Mouse (Mus musculus): ENCODE measurements around the gene Padi2. TPM values are rescaled to one million over a fixed set of nuclear protein-coding genes. Genes with fewer than 3 reads are reported as not detected.

Gene Padi2
- polyA plus RNA-seq, 1 experiment from 2014 or later: 3.8 TPM

DNA sequence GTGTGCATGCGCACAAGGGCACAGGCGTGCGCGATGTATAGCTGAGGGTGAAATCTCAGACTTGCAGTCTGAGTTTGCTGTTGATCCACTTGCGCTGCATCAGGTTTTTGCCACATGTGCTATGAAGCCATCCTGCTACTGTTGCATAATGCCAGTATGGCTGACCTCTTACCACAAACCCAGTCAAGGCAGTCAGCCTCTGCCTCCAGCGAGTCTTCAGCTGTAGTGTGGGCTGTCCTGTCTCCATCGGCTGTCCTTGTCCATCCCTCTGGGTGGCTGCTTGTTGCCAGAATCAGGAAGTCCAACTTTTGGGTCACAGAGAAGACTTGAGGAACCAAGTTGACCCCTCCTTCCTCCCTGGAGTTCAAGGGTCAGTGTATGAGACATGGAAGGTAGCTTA lies 69.2 kb downstream of the Padi2 start:
- no peak overlapping the region for H3K4me3 ChIP-seq (ENCODE audit: low read depth, low read length)
- no peaks in the 10 kb centered on the region for H3K27me3 ChIP-seq (ENCODE audit: control insufficient read depth, insufficient read depth, low read length)
- H3K4me2 ChIP-seq: no peak overlapping the region
- no peaks in the 10 kb centered on the region for H3K9me3 ChIP-seq (replicated peaks; ENCODE audit: control insufficient read depth, low read length)
- WGBS (ENCODE audit: insufficient replicate concordance): 94% methylated on average over 7 of the region's 7 CpGs
- ATAC-seq (replicated peaks; ENCODE audit: insufficient number of reproducible peaks, low FRiP score, low TSS enrichment): no peak
- no peak overlapping the region for H3K27ac ChIP-seq (ENCODE audit: low read depth, low read length)
- H3K4me1 ChIP-seq (ENCODE audit: control insufficient read depth, insufficient read depth, low read length): no peaks in the 10 kb centered on the region
- H3K36me3 ChIP-seq (ENCODE audit: control insufficient read depth, insufficient read depth, low read length): peaks cover 73% of the 10 kb centered on the region
- H3K9ac ChIP-seq (ENCODE audit: low read depth, low read length): no peak overlapping the region

DNA sequence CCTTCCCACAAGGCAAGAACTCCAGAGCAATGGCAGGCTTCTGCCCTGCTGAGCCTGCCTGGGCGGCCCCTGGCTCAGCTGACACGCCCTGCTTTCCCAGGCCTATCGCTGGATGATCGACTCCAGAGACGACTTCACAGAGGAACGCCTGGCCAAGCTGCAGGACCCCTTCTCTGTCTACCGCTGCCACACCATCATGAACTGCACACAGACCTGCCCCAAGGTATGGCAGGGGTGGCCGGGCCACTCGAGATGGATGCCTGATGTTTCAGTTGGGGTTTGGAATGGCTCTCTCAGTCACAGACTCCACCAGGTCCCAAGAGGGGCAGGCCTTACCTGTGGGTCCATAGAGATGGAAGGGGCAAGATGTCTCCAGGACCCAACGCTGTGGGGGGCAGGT lies 71.1 kb downstream of the Padi2 start:
- Histone ChIP-seq H3K4me2 (no peak overlapping the region), H3K9ac (ENCODE audit: low read depth, low read length) (no peak overlapping the region), H3K27ac (ENCODE audit: low read depth, low read length) (no peak overlapping the region), H3K4me3 (ENCODE audit: low read depth, low read length) (no peak overlapping the region), H3K9me3 (replicated peaks; ENCODE audit: control insufficient read depth, low read length) (0 out of 2 replicates have a peak, but pooled peaks cover 3% of the 10 kb centered on the region), H3K36me3 (ENCODE audit: control insufficient read depth, insufficient read depth, low read length) (peaks cover 64% of the 10 kb centered on the region), H3K4me1 (ENCODE audit: control insufficient read depth, insufficient read depth, low read length) (no peaks in the 10 kb centered on the region), H3K27me3 (ENCODE audit: control insufficient read depth, insufficient read depth, low read length) (no peaks in the 10 kb centered on the region)
- 71% methylated on average over 10 of the region's 10 CpGs for WGBS (ENCODE audit: insufficient replicate concordance)
- ATAC-seq (replicated peaks; ENCODE audit: insufficient number of reproducible peaks, low FRiP score, low TSS enrichment): no peak

DNA sequence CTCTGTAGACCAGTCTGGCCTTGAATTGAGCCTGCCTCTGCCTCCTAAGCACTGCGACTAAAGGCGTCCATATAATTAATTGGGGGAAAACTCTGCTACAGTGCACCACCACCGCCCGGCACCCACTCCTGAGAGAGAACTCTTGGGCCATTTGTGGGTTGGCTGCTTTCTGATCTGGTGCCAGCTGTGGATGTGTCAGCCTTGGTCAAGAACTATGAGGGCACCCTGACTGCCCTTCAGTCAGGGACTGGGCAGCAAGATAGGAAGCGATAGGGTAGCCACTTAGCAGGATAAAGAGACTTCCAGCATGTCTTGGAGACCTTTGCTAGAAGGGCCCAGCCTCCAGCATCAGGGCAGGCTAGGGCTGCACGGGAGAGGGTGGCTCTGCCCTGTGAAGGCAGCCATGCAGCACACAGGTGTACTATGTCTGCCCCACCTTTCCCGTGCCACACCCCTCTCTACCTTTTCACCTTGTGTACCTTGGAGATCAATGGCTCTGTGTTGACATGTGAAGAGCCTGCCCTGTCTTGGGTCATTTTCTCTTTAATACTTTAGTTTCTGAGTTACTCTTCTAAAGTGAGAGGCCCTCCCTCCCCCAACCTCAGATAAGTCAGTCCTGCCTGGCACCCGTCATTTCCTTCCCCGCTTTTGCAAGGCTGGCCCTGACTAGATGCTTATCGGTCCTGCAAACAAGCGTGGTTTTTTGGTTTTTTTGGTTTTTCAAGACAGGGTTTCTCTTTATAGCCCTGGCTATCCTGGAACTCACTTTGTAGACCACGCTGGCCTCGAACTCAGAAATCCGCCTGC lies 71.9 kb downstream of the Padi2 start:
- H3K27ac ChIP-seq (ENCODE audit: low read depth, low read length): no peak overlapping the region
- no peak overlapping the region for H3K4me3 ChIP-seq (ENCODE audit: low read depth, low read length)
- 84% methylated on average over 14 of the region's 14 CpGs for WGBS (ENCODE audit: insufficient replicate concordance)
- 0 out of 2 replicates have a peak, but pooled peaks cover 3% of the 10 kb centered on the region for H3K9me3 ChIP-seq (replicated peaks; ENCODE audit: control insufficient read depth, low read length)
- no peak for ATAC-seq (replicated peaks; ENCODE audit: insufficient number of reproducible peaks, low FRiP score, low TSS enrichment)
- H3K36me3 ChIP-seq (ENCODE audit: control insufficient read depth, insufficient read depth, low read length): peaks cover 56% of the 10 kb centered on the region
- H3K4me2 ChIP-seq: no peak overlapping the region
- H3K4me1 ChIP-seq (ENCODE audit: control insufficient read depth, insufficient read depth, low read length): peaks cover 1% of the 10 kb centered on the region
- no peak overlapping the region for H3K9ac ChIP-seq (ENCODE audit: low read depth, low read length)
- H3K27me3 ChIP-seq (ENCODE audit: control insufficient read depth, insufficient read depth, low read length): no peaks in the 10 kb centered on the region

DNA sequence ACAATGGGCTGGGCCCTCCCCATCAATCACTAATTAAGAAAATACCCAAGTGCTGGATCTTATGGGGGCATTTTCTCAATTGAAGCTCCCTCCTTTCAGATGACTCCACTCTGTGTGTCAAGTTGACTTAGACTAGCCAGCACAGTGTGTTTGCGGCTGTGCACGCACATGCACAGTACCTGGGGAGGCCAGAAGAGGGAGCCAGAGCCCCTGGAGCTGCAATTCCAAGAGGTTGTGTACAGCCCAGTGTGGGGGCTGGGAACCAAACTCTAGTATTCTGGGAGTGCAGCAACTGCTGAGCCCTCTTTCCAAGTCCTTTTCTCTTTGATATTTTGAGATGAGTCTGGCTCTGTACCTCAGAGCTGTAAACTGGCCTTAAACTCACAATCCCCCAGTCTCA lies 75.5 kb downstream of the Padi2 start:
- Histone ChIP-seq H3K9me3 (replicated peaks; ENCODE audit: control insufficient read depth, low read length) (0 out of 2 replicates have a peak, but pooled peaks cover 3% of the 10 kb centered on the region), H3K27ac (ENCODE audit: low read depth, low read length) (no peak overlapping the region), H3K36me3 (ENCODE audit: control insufficient read depth, insufficient read depth, low read length) (peaks cover 28% of the 10 kb centered on the region), H3K27me3 (ENCODE audit: control insufficient read depth, insufficient read depth, low read length) (no peaks in the 10 kb centered on the region), H3K4me2 (no peak overlapping the region), H3K4me1 (ENCODE audit: control insufficient read depth, insufficient read depth, low read length) (peaks cover 7% of the 10 kb centered on the region), H3K9ac (ENCODE audit: low read depth, low read length) (no peak overlapping the region), H3K4me3 (ENCODE audit: low read depth, low read length) (no peak overlapping the region)
- 85% methylated on average over 2 of the region's 2 CpGs for WGBS (ENCODE audit: insufficient replicate concordance)
- no peak for ATAC-seq (replicated peaks; ENCODE audit: insufficient number of reproducible peaks, low FRiP score, low TSS enrichment)

DNA sequence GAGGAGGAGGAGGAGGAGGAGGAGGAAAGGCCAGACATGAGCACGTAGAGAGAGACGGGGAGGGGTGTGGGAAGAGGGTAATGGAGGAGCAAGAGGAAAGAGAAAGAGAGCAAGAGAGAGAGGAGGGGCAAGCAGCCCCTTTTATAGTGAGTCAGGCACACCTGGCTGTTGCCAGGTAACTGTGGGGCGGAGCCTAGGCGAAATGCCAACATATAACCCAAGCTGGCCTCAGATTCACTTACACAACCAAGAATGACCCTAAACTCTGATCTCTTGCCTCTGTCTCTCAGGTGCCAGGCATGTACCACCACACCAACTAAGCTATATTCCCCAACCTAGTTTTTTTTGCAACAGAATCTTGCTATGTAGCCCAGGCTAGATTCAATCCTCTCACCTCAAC lies 76.7 kb downstream of the Padi2 start:
- Histone ChIP-seq H3K9me3 (replicated peaks; ENCODE audit: control insufficient read depth, low read length) (0 out of 2 replicates have a peak, but pooled peaks cover 3% of the 10 kb centered on the region), H3K36me3 (ENCODE audit: control insufficient read depth, insufficient read depth, low read length) (peaks cover 18% of the 10 kb centered on the region; the same call in 1 of the 2 replicates), H3K4me1 (ENCODE audit: control insufficient read depth, insufficient read depth, low read length) (peaks cover 15% of the 10 kb centered on the region), H3K27me3 (ENCODE audit: control insufficient read depth, insufficient read depth, low read length) (no peaks in the 10 kb centered on the region), H3K4me3 (ENCODE audit: low read depth, low read length) (no peak overlapping the region), H3K4me2 (no peak overlapping the region), H3K9ac (ENCODE audit: low read depth, low read length) (no peak overlapping the region), H3K27ac (ENCODE audit: low read depth, low read length) (no peak overlapping the region)
- no peak for ATAC-seq (replicated peaks; ENCODE audit: insufficient number of reproducible peaks, low FRiP score, low TSS enrichment)
- WGBS (ENCODE audit: insufficient replicate concordance): 52% methylated on average over 4 of the region's 4 CpGs

DNA sequence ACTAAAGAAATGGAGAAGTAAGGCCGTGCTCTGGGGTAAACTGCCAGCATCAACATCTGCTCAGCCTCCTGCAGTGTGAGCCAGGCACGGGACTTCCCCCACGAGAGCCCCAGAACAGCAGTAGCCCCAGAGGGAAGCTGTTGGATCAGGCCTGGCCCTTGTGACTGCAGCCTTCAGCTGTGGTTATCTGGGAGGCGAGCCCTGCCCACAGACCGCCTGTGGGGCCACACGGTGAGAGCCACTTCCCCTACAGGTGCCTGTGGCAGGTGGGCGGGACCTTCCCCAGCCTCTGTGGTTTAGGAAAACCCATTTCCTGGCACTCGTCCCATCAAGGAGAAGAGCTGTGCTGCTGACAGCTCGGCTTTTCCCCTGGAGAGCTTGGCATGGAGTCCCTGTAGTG lies 77.3 kb downstream of the Padi2 start:
- Histone ChIP-seq H3K4me2 (no peak overlapping the region), H3K9me3 (replicated peaks; ENCODE audit: control insufficient read depth, low read length) (0 out of 2 replicates have a peak, but pooled peaks cover 3% of the 10 kb centered on the region), H3K36me3 (ENCODE audit: control insufficient read depth, insufficient read depth, low read length) (peaks cover 16% of the 10 kb centered on the region; the same call in 1 of the 2 replicates), H3K4me3 (ENCODE audit: low read depth, low read length) (no peak overlapping the region), H3K4me1 (ENCODE audit: control insufficient read depth, insufficient read depth, low read length) (peaks cover 16% of the 10 kb centered on the region), H3K27ac (ENCODE audit: low read depth, low read length) (no peak overlapping the region), H3K9ac (ENCODE audit: low read depth, low read length) (no peak overlapping the region), H3K27me3 (ENCODE audit: control insufficient read depth, insufficient read depth, low read length) (no peaks in the 10 kb centered on the region)
- no peak for ATAC-seq (replicated peaks; ENCODE audit: insufficient number of reproducible peaks, low FRiP score, low TSS enrichment)
- 14% methylated on average over 9 of the region's 9 CpGs for WGBS (ENCODE audit: insufficient replicate concordance)

DNA sequence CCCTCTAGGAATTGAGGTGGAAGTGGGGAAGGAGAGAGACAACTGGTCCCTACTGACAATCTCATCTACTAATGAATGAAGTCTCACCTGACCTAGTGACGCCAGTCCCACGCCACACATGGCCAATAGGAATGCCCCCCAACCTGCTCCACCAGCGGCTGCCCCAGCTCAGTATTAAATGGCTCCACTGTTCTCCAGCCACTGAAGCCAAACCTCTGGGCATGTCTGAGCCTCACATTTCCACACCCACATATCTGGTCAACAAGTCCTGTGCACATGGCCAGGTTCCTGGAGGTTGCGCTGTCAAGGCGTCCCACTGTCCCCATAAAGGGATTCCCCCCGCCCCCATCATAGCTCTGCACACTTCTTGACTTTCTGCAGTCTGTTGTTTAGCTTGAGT lies 78.4 kb downstream of the Padi2 start:
- Histone ChIP-seq H3K36me3 (ENCODE audit: control insufficient read depth, insufficient read depth, low read length) (peaks cover 8% of the 10 kb centered on the region; the same call in 1 of the 2 replicates), H3K27ac (ENCODE audit: low read depth, low read length) (no peak overlapping the region), H3K9me3 (replicated peaks; ENCODE audit: control insufficient read depth, low read length) (0 out of 2 replicates have a peak, but pooled peaks cover 3% of the 10 kb centered on the region), H3K4me3 (ENCODE audit: low read depth, low read length) (no peak overlapping the region), H3K4me2 (no peak overlapping the region), H3K9ac (ENCODE audit: low read depth, low read length) (no peak overlapping the region), H3K4me1 (ENCODE audit: control insufficient read depth, insufficient read depth, low read length) (peaks cover 16% of the 10 kb centered on the region), H3K27me3 (ENCODE audit: control insufficient read depth, insufficient read depth, low read length) (no peaks in the 10 kb centered on the region)
- WGBS (ENCODE audit: insufficient replicate concordance): 86% methylated on average over 6 of the region's 6 CpGs
- no peak for ATAC-seq (replicated peaks; ENCODE audit: insufficient number of reproducible peaks, low FRiP score, low TSS enrichment)

DNA sequence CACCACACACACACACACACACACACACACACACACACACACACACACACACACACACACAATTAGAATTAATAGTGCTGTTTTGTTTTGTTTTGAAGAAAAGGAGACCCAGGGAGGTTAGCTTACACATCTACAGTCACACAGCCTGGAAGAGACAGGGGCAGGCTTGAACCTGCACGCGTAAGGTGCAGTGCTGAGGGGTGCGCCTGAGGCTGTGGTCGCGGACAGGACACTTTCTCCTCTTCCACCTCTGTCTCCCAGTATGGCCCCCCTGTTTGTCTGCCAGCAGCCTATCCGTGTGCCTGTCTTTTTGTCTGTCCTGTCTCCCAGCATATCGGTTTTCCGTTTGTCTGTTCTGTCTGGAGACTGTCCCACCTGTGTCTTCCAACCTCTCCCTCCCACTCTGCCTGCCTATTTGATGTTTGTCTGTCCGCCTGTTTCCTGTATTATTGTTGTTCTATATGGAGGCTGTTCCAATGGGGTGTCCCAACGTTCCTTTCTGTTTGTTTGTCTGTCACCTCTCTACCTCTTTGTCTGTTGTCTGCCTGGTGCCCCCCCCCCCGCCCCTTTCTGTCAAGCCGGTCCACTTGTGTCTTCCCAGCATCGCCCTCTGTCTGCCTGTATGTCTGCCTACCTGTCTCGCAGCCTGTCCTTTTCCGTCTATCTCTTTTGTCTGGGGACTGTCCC lies 80.0 kb downstream of the Padi2 start:
- ATAC-seq (replicated peaks; ENCODE audit: insufficient number of reproducible peaks, low FRiP score, low TSS enrichment): 0 out of 2 replicates have a peak, but pooled peaks have one; percentile 1

More for the DNA sequence above, 80.0 kb downstream of the Padi2 start:
- no peaks in the 10 kb centered on the region for H3K36me3 ChIP-seq (ENCODE audit: control insufficient read depth, insufficient read depth, low read length)
- H3K27me3 ChIP-seq (ENCODE audit: control insufficient read depth, insufficient read depth, low read length): no peaks in the 10 kb centered on the region
- peak overlapping the region; percentile 90 for H3K9ac ChIP-seq (ENCODE audit: low read depth, low read length)
- 0 out of 2 replicates have a peak, but pooled peaks cover 3% of the 10 kb centered on the region for H3K9me3 ChIP-seq (replicated peaks; ENCODE audit: control insufficient read depth, low read length)
- H3K27ac ChIP-seq (ENCODE audit: low read depth, low read length): no peak overlapping the region
- H3K4me3 ChIP-seq (ENCODE audit: low read depth, low read length): peak overlapping the region; percentile 91
- H3K4me1 ChIP-seq (ENCODE audit: control insufficient read depth, insufficient read depth, low read length): peaks cover 16% of the 10 kb centered on the region
- peak overlapping the region; percentile 93 for H3K4me2 ChIP-seq
- WGBS (ENCODE audit: insufficient replicate concordance): 32% methylated on average over 15 of the region's 15 CpGs
